Mouse (Mus musculus) adrenal gland, postnatal 25 days (tissue): ENCODE results near the gene Rfc1. TPM values are rescaled to one million over a fixed set of nuclear protein-coding genes. Genes with fewer than 3 reads are reported as not detected.

Experiments used
- total RNA-seq: library from RNA; stranded (reverse); gene quantifications from 2 replicates; pipeline ENCODE4 v1.2.3, GENCODE M21; 2021

Rfc1 gene
- total RNA-seq, 1 experiment from 2014 or later, result 59.4 TPM

Other genes with a start within 250 kb of the Rfc1 start
- 0.21 TPM in 1 of 2 replicates, not detected in the other for gene Tmem156, start 243.5 kb downstream of the Rfc1 start, total RNA-seq
- 51.4 and 65.8 TPM in 2 replicates for gene Klhl5, start 228.1 kb downstream of the Rfc1 start, total RNA-seq
- 12.3 and 13.6 TPM in 2 replicates for gene Wdr19, start 136.0 kb downstream of the Rfc1 start, total RNA-seq
- gene Klb, start 12.6 kb upstream of the Rfc1 start, total RNA-seq, result 5.0 and 6.5 TPM in 2 replicates
- 893 and 1,018 TPM in 2 replicates for gene Rpl9, start 55.8 kb upstream of the Rfc1 start, total RNA-seq
- gene Lias, start 55.8 kb upstream of the Rfc1 start, total RNA-seq, result 45.7 and 62.1 TPM in 2 replicates
- 73.1 and 77.1 TPM in 2 replicates for gene Ugdh, start 100.3 kb upstream of the Rfc1 start, total RNA-seq
- gene Gm43552, start 157.2 kb upstream of the Rfc1 start, total RNA-seq, result 10.4 TPM in 1 of 2 replicates, not detected in the other
- 129 and 151 TPM in 2 replicates for gene Smim14, start 201.5 kb upstream of the Rfc1 start, total RNA-seq
- gene Ube2k, start 201.6 kb upstream of the Rfc1 start, total RNA-seq, result 90.0 and 132 TPM in 2 replicates